Mouse (Mus musculus): ENCODE data around the gene Lpar6.

Lpar6 gene

DNA sequence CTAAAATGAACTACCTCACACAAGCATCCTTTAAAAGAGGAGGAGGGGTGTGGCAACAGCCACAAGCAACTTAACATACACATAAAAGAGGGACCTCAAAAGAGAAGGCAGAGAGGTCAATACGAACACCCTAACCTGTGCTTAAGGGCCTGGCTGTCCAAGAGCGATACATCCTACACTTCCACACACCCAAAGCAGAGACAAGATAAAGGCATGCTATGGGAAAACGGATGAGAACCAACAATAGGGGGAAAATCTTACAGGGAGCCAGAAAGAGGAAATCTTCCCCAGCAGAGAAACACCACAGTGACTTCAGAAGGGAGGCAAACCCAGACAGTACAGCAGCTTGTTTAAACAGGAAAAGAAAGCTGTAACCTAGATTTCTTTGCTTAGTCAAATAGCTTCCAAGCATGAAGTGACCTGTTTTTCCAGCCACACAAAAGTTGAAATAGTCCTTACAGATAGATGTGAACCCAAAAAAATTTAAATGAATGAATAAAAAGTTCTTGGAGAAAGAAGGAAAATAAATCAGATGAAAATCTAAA, 17.8 kb downstream of the Lpar6 start:
- no peak for DNase-seq (ENCODE audit: low read depth)

DNA sequence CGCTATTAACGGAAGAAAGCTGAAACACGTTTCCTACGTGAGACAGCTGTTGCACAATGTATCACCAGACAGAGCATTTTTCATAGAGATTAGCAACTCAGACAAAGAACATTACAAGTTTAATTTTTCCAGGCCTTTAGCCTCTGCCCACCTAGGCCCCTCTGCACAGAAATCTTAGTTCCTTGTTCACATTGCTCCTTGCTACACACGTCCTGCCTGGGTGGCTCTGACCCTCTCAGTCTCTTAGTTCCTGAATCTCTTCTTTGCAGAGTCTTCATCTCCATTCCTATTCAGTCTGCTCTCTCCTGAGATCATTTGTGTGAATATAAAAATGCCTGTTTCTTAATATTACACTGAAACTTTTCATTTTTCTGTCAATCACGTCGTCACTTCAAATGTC, 19.7 kb downstream of the Lpar6 start:
- DNase-seq (ENCODE audit: low read depth) = no peak

DNA sequence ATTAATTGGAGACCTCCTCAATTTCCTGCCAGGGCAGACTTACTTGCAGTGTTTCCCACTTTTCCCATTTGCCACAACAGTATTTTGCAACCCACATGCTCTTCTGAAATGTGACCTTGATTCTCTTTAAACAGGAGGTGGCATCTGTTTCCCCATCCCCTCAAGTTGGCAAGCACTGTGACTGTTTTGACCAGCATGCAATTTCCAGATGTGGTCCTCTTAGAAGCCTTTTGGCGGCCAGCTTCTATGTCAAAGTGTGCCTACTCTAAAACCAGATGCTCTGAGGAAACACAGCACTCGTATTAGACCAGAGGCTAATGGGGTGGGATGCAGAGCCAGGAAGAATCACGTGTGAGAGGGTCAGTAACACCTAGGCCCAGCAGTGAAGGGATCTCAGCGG, 20.5 kb downstream of the Lpar6 start:
- no peak for DNase-seq (ENCODE audit: low read depth)

DNA sequence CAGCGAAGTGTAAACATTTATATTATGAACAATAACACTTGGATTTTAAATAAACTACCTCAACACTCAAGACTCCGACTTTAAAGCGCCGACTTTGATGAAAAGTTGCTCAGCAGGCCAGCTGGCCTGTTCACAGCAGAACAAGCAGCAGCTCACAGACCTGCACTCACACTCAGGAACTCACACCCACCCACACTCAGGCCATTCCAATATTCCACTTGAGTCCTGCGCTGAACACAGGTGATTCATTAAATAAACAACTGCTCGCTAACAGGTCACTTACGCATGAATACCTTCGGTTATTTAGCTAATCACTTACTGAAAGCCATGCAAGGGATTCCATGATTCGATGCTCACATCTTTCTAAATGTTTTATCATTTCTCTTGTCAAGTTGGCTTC, 24.5 kb downstream of the Lpar6 start:
- DNase-seq (ENCODE audit: low read depth) = no peak

DNA sequence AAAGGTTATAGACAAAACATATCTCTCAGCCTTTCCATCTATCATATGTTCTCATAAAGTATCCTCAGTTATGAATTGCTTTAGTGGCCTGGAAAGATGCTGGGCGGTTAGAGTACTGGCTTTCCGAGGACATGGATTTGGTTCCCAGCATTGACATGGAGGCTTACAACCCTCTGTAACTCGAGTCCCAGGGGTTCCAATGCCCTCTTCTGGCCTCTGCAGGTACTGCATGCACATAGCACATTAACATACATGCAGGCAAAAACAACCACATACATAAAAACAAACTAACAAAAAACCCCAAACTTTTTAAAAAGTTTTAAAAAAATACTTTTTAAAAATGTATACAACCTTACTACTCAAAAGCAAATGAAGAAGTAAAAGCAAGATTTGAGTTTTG, 28.5 kb downstream of the Lpar6 start:
- no peak for DNase-seq (ENCODE audit: low read depth)

DNA sequence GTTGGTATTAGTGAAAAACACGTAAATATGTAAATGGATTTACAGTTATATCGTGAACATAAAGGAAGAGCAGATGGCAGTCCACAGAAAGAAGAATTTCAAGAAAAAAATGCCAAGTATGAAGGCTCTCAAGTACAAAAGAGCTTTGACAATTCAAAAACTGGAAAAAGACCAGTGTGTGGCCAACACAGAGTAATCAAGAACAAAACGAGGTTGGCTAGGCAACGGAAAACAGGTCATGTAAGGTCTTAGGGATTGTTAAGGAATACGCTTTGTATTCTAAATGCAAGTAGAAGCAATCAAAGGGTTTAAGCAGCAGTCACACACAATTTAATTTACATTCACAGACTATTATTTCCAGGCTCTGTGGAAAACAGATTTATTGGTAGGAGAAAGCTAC, 34.1 kb downstream of the Lpar6 start:
- DNase-seq (ENCODE audit: low read depth) = no peak

- DNase-seq (ENCODE audit: low read depth) = no peak
These were observed 41.4 kb downstream of the Lpar6 start for GRCm38 (mm10) chr14:73279096-73279495.

DNA sequence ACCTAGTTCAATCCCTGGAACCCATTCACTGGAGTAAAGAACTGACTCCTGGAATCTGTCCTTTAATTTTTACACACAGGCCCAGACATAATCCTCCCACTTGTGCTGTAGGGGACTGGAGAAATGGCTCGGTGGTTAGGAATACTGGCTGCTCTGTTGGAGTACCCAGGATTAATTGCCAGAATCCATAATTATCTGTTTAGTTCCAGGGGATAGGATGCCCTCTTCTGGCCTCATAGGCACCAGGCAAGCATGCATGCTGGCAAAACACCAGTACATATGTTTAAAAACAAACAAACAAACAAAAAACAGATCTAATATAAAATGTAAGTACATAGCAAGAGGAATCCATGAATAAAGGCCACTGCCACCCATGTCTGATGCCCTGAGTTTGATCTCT, 43.3 kb downstream of the Lpar6 start:
- no peak for DNase-seq (ENCODE audit: low read depth)

DNA sequence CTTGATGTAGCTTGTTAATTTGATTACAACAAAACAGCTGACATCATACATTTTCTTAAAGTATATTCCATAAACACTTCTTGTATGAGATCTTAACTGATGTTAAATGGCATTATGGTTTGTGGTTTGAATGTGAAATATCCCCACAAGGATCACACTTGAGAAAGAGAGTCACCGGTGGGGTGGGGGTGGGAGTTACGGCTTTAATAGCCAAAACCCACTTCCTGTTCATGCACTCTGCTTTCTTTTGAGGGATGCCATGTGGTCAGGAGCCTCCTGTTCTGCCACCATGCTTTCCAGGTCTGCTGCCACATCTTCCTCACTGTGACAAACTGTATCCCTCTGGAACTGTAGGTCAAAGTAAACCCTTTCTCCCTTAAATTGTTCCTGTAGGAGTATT, 52.2 kb downstream of the Lpar6 start:
- no peak for DNase-seq (ENCODE audit: low read depth)

DNA sequence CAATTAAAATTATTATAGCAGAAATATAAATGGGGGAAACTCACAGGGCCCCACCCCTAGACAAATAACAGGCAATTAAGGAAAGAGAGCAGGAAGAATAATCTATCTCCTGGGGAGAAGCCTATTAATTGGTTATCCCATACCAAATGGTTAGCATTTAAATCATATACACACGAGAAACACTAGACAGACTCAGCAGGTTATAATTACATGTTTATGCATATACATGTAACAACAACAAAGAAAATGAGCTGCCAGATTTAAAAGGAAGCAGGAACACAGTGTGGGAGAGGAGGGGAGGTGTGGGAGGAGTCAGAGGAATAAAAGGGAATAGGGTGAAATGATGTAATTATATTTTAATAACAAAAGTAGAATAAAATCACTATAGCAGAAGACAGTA, 54.7 kb downstream of the Lpar6 start:
- no peak for DNase-seq (ENCODE audit: low read depth)
